Mouse (Mus musculus): ENCODE results near the gene Zic2.

GRCm38 (mm10) chr14:122481181-122481580 lies 5.9 kb downstream of the Zic2 start:
- TF ChIP-seq CTCF (IDR thresholded peaks at IDR 0.05; ENCODE audit: insufficient read depth, low read length), result no peak
- no peak for TF ChIP-seq POLR2A (IDR thresholded peaks at IDR 0.05; ENCODE audit: borderline replicate concordance, extremely low read depth, low read depth, low read length)
